Mouse (Mus musculus) kidney, postnatal 10 days (tissue): ENCODE results near the gene Cfap74.
"Not testable (repeated sequence)": the region's sequence is repeated elsewhere in the genome, so short reads cannot be mapped to it uniquely, and the experiment has no call there.

Source experiments
- DNase-seq: peaks from one replicate; pipeline ENCODE4 v3.0.0; 2021; ENCODE audit warnings: mixed read lengths

The Cfap74 gene

DNA sequence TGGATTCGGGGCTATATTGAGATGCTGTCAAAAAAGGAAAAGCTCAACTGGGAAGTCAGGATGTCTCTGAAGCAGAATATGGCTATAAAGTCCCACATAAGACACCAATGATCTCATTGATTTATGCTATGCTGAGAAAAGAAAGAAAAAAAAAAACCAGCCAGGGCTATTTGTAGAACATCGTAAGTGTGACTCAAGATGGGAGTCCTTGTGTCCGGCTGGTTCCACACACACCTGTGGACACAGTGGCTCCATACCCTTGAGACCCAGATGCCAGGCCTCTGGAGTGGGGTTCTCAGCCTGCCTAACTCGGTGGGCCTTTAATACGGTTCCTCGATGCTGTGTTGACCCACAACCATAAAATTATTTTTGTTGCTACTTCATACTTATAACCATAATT lies 3.1 kb downstream of the Cfap74 start:
- DNase-seq: no peak

DNA sequence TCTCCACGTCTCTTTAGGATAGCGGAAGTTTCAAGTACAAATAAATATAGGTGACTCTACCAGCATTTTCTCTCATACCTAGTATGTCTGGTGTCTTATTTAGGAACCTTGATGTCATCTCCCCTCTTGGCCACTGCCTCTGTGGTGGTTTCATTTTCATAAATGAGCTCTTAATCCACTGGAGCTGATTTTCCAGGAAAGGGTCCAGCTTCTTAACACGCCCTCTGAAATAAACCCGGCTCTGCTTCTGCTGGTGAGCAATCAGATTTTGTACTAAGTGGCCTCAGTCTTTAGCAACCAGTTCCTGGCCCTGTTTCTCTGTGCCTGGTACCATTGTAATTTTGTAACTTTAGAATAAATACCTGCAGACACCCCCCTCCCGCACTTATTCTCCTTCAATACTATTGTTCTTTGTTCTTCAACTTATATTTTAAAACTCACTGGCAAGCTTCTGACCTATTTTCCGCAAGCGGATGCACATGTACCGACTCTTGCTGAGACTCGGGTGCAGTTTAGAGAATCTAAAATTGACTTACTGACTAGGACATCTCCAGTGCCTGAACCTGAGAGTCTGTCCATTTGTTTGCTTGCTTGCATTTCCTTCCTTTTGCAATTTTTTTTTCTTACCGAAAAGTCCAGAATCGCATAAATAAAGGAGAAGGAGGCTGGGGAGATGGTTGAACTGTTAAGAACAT lies 4.8 kb downstream of the Cfap74 start:
- DNase-seq: no peak

DNA sequence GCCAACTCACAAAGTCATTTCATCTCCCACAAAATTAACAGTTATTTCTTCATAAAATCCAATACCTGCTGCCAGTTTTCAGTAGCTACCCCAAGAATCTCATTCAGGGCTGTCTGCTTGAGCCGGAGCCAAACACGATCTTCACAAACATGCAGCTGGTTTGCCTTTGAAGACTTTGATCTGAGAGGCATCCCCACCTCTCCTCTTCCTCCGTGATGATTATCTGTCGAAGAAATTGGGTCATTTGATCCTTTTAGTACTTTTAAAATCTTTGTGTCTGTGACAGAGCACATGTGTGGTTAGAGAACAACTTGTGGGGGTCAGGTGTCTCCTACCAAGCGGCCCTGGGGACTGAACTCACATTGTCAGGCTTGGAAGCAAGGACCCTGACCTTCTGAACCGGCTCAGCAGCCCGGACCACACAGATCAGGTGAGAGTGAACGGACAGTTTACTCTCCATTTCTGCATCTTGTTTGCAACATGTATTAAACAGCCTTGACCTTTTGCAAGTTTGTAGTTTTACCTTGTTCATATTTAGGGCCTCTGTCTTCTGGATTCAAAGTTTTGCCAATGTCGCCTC lies 5.8 kb downstream of the Cfap74 start:
- no peak for DNase-seq

DNA sequence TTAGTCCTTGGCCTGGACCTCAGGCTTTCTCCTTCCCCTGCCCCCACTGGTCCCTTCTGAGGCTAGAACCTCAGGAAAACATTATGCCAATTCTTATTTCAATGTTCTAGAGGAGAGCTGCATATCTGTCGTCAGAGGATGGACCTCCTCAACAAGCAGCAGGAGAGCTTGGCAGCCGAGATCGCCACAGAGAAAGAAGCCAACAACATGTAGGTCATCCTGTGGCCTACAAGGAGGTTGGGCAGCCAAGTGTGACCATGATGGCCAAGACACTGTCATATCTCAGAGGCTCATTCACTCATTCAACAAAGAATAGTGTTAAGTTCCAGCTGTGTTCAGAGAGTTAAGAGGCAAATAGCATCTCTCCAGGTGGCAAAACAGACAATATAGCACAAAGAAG lies 11.1 kb downstream of the Cfap74 start:
- DNase-seq: no peak

DNA sequence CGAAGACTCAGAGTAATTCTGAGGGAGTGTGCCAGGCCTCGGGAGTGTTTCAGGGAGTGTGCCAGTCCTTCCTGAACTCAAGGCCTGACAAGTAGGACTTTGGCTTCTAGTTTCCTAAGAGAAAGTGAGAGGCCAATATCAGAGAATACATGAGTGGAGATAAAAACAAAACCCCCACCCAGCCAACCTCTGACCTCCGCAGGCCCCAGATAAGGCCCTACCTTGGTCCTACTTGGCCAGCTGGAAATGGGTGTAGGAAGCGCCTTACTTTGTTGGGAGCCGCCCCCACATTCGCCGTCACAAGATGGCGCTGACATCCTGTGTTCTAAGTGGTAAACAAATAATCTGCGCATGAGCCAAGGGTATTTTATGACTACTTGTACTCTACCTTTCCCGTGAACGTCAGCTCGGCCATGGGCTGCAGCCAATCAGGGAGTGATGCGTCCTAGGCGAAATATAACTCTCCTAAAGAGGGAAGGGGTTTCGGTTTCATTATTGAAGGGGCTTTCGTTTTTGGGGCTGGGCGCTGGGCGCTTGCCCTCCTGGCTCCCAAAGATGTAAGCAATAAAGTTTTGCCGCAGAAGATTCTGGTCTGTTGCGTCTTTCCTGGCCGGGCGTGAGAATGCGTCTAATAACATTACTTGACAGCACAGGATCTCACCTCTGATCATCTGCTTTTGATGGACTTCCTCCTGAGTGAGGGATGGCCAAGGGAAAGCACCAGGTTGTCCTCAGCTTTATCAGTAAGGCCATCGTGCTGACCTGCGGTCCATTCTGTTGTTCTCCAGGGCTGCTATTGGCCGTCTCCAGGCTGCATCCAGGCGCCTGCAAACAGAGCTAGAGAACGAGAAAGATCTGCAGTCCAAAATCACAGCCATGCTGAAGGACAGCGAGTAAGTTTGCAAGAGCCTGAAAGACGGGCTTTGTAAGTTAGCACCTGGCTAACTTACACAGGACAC lies 12.7 kb downstream of the Cfap74 start:
- not testable (repeated sequence) for DNase-seq

DNA sequence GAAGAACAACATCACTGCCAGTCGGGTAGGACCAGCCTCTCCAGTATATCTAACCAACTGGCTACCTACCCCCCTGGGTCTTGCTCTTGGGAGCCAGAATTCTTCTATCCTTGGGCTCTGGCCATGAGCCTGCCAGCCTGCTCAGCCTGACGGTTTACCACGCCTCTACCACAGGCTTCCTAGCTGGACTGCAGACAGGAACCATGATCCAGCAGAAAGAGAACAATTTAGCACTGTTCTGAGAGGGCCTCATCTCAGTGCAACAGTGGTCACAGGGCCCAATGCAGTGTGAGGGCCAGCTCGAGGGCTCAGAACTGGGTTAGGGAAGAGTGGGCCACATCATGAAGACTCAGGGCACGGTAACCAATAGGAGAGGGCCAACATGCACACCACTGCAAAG lies 15.0 kb downstream of the Cfap74 start:
- no peak for DNase-seq

DNA sequence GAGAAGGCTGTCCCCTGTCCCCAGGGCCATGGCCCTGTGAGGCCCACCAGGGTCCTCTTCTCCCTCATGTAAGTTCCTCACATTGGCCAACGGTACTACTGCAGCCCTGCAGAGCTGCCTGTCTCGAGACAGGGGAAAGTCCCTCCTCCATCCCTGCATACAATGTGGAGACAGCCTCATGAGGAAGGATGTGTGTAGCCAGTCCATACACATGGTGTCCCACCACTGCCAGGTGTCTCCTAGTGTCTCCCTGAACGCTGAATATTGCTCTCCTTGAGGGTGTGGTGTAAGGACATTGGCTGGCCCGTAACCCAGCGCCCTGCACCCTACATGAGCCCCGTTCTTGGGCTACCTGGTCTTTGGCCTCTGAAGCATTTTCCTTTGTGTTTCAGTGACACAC lies 17.3 kb downstream of the Cfap74 start:
- no peak for DNase-seq

DNA sequence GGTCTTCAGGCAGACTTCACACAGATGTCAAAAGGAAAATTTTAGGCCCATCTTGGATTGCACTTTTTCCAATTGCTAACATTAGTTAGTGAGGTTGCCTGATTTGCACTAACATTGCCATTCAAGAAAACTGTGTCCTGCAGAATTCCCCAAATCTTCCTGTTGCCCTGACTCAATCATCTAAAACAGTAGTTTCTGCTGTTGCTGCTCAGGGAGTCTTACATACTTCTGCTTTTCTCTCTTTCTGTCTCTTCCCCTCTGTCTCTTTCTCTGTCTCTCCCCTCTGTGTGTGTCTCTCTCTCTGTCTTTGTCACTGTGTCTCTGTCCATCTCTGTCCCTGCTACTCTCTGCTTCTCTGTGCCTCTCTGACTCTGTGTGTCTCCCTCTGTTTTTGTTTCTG lies 19.5 kb downstream of the Cfap74 start:
- no peak for DNase-seq

DNA sequence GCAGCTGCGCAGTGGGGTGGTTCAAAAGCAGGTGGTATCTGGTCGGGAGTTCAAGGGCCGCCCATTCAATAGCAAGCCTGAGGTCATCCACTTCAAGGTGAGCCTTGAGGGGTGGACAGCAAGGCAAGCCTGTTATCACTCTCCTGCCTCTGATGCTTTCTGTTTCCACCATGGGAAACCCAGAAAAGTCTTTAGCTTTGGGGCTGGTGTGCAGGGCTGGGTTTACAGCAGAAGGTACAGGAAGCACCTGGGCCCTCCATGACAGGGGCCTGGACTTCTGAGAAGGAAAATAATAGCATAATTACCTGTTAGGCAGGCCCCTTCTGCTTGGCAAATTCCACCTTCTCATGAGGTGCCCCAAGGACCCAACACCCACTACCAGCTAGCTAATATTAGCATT lies 20.2 kb downstream of the Cfap74 start:
- DNase-seq: no peak

DNA sequence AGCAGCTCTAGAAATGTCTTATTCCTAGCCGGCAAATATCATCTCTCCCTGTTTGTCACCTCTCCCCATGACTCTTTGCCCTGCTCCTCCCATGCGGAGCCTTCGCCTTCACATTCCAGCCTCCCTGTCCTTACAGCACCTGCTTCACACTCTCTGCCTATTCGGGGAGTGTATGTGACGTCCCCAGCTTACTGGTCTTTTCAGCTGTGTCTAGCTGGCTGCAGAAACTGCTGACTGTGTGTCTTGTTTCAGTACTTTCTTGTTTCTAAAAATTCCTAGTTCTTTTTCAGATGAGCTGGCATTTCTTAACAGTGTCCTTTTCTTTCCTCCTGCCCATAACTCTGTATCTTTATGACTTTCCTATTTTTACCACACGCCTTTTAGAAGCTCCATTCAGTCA lies 23.4 kb downstream of the Cfap74 start:
- DNase-seq: no peak

DNA sequence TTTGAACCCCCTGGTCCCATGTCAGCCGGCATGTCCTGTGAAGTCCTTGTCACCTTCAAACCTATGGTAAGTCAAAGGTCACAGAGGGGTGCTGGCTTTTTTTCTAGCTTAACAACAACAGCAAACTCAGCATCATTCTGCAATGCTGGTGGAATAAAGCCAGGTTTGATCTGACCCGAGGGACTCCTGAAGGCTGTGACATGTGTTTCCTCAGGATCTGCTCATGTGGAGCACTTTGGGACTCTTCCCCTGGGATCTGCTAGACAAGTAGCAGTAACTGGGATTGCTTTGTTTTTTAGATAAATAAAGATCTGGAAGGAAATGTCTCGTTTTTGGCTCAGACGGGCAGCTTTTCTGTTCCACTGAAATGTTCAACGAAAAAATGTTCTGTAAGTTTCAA lies 25.0 kb downstream of the Cfap74 start:
- peak; percentile 27 for DNase-seq

DNA sequence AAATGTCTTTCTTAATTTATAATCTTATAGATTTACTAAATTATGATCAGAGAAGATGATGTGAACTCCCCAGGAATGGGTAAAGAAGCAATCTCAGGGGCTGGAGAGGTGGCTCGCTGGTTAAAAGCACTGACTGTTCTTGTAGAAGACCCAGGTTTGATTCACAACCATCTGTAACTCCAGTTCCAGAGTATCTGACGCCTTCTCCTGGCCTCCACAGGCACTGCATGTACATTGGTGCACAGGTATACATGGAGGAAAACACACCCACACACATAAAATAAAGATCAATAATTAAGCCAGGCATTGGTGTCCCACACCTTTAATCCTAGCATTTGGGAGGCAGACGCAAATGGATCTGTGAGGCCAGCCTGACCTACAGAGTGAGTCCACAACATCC lies 33.8 kb downstream of the Cfap74 start:
- DNase-seq: no peak

DNA sequence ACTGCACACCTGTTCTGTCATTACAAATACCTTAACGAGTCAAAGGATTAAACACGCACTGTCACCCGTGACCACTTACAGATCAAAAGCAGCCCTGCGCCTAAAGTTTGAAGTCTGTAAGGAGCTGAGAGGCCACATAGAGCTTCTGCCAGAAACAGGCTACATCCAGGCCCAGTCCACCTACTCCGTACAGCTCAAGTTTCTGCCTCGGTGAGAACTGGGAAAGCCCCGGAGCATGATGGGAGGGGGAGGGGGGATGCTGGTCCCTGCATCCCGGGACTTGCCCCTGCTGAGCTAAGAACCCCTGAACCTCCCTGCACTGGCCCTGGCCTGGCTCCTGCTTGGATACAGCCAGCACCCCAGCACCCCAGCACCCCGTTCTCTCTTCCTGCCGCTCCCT lies 42.6 kb downstream of the Cfap74 start:
- no peak for DNase-seq

DNA sequence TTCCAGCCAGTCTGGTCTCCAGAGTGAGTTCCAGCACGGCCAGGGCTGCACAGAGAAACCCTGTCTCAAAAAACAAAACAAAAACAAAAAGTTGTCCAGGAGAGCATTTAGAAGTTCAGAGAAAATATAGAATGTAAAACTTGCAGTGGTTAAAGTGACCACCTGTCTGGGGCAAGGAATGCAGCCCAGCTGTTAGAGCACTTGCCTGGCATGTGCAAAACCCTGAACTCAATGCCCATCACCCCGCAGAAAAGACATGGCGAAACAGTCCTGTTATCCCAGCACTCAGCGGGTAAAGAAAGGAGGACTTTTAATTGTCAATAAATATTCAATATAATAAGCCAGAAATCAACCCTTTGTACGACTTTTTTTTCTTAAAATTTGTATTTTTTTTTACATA lies 49.6 kb downstream of the Cfap74 start:
- DNase-seq: no peak

DNA sequence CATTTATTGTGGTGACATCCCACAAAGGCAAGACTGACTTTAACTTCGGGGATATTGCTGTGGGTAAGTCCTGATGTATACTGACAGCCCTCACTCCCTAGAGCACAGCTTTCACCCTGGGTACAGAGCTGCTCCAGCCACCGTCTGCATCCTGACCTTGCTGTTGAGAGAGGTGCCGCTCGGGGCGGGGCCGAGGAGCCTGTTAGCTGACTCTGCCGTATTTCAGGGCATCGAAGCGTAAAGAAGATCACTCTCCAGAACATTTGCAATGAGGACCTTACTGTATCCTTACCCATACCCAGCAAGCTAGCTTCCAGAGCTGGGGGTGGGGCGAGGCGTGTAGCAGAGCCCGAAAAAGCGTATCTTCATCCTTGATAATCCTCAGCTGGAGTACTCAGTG lies 54.1 kb downstream of the Cfap74 start:
- no peak for DNase-seq

DNA sequence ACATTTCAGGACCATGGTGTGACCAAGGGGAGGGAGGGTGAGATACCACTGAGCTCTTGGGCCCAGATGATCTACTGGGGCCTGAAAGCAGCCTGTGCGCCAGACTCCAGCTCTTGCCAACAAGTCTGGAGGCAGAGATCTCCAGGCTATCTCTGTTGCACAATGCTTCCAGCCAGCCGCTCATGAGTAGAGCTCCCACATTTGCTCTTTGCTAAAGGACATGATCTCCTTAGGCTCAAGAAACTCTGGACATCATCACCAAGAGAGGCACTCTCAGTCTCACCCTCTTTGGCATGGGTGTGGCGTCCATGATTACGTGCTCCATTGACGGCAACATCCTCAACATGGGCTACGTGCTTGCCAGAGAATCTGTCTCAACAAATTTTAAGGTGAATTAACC lies 54.6 kb downstream of the Cfap74 start:
- DNase-seq: no peak

DNA sequence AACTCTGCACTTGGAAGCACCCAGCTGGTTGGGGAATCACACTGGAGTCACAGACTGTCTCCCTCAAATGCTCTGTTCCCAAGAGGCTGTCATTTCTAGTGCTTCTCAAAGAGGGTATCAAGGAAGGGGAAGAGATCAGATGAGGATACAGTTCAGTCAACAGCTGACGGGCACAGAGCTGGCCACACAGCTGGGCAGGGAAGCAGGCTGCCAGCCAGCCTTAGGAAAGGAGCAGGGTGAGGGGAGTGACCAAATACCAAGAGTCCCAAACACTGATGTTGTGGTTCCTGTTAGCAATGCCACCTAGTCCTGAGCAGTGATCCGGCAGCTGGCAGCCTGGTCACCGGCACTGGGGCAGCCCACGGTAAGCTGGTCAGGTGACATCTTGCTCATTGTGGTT lies 55.1 kb downstream of the Cfap74 start:
- no peak for DNase-seq

DNA sequence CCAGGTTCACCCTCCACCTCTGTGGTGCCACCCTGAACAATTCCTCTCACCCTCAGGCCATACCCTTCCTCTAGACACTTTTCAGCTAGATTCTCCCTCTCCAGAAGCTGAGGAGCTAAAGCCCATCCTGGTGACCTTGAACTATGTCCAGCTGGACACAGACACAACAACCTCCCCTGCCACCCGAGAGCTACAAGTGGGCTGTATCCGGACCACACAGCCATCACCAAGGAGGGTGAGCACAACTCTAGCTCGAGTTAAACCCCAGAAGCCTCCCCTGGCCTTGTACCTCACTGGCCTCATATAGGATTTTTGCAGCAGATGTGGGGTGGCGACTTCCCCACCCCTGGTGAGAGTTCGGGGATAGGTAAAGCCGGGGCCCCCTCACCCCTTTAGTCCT lies 56.6 kb downstream of the Cfap74 start:
- DNase-seq: no peak

DNA sequence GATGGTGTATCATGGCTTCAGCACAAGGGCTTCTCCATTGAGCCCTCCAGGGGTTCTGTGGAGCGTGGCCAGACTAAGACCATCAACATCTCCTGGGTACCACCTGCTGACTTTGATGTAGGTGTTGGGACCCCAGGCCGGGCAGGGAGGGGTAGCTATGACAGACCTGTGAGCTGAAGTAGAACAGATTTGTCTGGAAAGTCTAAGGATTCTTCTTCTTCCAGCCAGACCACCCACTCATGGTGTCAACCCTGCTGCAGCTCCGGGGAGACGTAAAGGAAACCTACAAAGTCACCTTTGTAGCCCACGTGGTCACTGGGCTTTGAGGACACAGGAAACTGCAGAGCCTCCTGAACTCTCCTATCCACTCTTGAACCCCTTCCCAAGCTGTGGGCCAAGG lies 57.1 kb downstream of the Cfap74 start:
- no peak for DNase-seq

DNA sequence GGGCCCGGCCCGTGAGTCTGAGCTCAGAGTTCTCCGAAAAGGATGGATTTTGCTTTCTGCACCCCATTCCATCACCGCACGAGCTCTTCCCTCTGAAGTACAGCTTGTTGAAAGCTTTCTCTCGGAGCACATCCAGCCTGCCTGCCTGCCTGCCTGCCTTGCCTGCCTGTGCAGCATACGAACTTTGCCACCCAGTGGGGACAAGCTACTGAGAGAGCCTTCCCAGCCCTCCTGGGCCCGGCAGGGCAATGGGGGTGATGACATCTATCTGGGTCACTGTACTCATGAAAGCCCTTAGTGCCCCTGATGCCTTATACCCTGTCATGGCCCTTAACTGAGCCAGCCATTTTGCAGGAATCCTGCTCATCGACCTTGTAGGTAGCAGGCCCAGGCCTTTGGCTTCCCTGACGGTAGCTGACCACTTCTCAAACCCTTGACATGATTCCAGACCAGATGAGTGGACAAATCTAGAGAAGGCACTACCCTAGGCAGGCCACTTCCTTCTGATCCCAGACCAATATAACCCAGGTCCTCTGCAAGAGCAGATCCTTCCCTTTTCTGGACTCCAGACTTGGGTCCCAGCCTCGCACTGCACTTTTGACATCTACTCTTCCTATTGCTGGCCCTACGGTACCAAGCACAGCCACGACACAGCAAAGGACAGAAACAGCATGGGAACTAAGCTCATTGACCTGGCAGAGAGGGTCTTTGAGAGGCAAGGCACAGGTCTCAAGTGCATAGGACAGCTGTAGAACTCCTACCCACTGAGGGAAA lies 58.4 kb downstream of the Cfap74 start:
- no peak for DNase-seq

DNA sequence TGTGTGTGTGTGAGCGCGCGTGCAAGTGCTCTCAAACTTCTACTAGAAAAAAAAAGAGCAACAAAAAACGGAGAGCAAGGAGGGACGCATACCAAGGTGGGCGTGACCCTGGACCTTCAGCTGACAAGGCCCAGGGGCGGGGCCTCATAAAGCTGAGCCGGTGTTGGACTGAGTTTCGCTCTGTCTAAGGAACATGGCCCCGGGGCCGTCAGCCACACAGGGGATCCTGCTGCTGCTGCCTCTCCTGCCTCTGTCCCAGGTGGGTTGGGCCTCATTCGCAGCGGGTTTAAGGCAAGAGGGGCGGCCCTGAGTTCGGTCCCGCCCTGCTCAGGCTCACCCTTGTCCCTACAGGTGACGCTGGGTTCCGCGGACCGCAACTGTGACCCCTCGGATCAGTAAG lies 60.0 kb downstream of the Cfap74 start, which contains the start of gene Tmem52:
Gene Tmem52, plus strand, starts transcription at position 163 of the 400 bp plus-strand sequence.
- DNase-seq: peak; percentile 67

DNA sequence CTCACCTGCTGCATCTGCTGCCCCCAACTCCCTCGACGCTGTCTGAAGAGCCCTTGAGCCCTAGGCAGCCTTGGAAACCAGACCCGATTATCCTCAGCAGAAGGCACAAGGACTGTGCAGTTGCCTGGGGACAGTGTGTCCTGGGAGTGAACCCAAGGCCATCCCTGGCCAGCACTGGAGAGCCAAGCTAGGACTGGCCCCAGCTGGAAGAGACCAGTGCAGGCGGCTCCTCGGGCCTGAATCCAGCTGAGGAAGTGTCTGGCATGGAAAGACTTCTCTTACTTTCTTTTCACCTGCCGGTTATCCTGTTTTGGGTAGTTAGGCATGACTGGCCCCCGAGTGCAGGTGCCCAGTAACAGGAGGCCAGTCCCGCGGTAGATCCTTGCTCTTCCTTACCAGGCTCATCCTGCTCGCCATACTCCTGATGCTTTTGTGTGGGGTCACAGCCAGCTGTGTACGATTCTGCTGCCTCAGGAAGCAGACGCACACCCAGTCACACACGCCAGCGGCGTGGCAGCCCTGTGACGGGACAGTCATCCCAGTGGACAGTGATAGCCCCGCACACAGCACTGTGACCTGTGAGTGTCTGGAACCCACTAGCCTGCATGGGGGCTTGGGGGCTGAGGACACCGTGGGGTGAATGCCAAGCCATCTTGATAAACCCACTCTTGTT lies 60.7 kb downstream of the Cfap74 start:
- DNase-seq: peak; percentile 55
